Mouse (Mus musculus): Measurements from ENCODE around the gene Rcc2.

Gene Rcc2

GRCm38 (mm10) chr4:140700269-140701018, at the start of gene Rcc2:
Gene Rcc2 (plus strand): TSS chr4:140700541.
- no peak for DNase-seq

DNA sequence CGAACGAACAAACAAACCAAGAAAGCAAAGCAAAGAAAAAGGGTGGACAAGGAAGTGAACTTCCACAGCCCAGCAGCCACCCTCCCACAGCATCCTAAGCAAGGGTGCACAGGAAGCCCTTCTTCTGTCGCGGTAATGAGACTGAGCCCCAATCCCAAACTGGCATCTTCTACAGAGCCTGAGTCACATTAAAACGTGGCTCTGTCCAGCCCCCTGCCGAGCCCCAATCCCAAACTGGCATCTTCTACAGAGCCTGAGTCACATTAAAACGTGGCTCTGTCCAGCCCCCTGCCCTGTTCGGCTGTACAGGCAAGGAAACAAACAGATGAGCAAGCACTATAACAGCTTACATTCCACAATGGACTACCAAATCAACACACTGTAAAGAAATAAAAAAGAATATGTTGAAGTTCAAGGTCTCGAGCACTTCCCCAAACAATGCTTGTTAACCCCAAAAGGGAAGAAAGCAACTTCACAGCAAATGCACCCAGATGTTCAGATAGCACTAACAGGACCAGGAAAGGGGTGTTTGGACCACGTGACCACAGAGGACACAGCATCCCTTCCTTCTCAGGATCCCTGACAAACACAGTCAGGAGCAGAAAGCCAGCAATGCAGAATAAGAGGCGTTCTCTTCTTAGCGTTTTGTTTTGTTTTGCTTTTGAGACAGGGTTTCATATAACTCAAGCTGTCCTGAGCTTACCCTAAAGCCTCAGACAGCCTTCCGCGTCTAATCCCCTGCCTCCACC, 46.3 kb upstream of the Rcc2 start:
- DNase-seq = no peak

DNA sequence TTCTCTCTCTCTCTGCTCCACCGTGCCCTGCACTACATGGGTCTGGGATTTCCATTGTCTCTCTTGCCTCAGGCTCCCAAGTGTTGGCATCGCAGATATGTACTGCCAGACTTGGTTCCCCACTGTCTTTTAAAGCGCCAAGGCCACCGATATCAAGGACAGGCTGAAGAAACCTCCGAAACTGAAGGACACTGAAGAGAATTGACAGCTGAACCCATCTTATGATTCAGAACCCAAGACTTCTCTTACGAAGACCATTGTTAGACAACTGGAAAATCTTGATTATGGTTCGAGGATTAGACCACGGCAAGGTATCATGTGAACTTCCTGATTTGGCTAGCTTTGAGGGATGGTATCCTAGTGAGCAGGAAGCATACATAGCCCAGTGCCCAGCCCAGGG, 45.5 kb upstream of the Rcc2 start:
- no peak for DNase-seq

- peak in 1 of 2 experiments; percentile 40 for DNase-seq
Measured at GRCm38 (mm10) chr4:140656529-140656928, 43.8 kb upstream of the Rcc2 start.

- peak; percentile 86 to 93 for DNase-seq
Measured at GRCm38 (mm10) chr4:140657681-140658575, 42.4 kb upstream of the Rcc2 start.

DNA sequence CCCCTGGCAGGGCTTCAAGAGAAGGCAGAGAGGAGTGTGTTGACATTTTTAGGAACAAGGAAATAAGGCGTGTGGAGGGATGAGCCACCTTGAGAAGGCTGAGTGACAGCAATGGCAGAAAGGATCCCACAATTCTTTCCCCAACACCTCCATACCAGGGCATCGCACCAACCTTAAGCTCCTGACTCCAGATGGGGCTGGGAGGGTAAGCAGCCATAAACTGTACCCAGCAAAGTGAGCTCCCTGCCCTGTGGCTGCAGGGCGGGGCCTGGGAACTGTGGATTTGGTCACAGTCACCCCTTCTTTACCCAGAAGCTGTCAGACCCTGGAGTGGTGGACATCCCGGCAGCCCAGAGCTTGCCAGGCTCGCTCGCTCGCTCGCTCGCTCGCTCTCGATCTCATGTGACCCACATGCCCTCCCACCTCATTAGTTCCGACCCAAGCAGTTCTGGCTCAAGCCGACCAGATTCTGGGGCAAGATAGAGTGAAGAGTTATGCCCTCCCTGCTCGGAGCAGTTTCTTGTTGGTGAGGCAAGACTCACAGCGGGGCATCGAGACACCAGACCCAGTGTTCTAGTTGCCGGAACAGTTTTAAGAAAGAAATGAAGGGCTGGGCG, 38.8 kb upstream of the Rcc2 start:
- peak; percentile 57 to 73 for DNase-seq

DNA sequence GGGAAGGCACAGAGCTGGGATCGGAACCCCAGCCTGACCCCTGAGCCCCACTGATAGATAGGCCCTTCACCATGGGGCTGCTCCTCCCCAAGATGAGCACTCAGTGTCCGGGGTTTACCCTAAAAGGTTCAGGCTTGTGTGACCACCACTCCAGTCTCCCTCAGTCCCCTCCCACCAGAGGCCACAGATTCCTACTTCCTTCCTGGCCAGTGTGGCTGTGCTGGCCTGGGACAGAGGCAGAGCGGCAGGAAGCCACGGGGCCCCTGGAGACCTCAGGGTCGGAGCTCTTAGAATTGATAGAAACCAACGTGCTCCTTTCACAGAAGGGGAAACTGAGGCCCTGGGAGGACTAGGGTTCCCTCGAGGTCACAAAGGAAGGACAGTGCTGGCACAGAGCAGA, 37.9 kb upstream of the Rcc2 start:
- DNase-seq = peak; percentile 33 to 67

- DNase-seq = no peak
Measured at GRCm38 (mm10) chr4:140662882-140663585, 37.3 kb upstream of the Rcc2 start.

GRCm38 (mm10) chr4:140665053-140665452, 35.3 kb upstream of the Rcc2 start:
- no peak for DNase-seq

- peak; percentile 80 to 91 for DNase-seq
Measured at GRCm38 (mm10) chr4:140665760-140666159, 34.6 kb upstream of the Rcc2 start, which contains the start of gene Arhgef10l. Gene Arhgef10l (minus strand): TSS chr4:140666012.

DNA sequence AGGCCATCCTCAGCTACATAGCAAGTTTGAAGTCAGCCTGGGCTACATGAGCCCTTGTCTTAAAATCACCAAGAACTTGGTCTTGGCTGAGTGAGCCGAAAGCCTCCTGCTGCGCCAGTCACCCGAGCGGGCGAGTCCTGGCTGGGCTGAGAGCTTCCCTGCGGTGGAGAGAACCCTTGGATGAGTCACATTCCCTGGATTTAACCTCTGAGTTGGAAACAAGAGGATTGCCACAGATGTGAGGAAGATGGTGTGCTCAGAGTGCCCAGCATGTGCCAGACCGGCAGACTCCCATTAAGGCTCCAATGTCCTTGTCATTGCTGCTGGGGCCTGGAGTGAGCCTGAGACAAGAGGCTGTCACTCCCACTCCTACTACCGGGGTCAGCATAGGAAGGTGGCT, 32.5 kb upstream of the Rcc2 start:
- peak in 1 of 2 experiments; percentile 23 for DNase-seq

GRCm38 (mm10) chr4:140673527-140674264, 26.6 kb upstream of the Rcc2 start:
- DNase-seq = peak in 1 of 2 experiments; percentile 44

- DNase-seq = peak; percentile 84 to 85
Measured at GRCm38 (mm10) chr4:140674345-140674926, 25.9 kb upstream of the Rcc2 start.

GRCm38 (mm10) chr4:140679038-140679437, 21.3 kb upstream of the Rcc2 start:
- DNase-seq = peak; percentile 49 to 56

GRCm38 (mm10) chr4:140679723-140680380, 20.5 kb upstream of the Rcc2 start:
- DNase-seq = peak; percentile 82 to 87

DNA sequence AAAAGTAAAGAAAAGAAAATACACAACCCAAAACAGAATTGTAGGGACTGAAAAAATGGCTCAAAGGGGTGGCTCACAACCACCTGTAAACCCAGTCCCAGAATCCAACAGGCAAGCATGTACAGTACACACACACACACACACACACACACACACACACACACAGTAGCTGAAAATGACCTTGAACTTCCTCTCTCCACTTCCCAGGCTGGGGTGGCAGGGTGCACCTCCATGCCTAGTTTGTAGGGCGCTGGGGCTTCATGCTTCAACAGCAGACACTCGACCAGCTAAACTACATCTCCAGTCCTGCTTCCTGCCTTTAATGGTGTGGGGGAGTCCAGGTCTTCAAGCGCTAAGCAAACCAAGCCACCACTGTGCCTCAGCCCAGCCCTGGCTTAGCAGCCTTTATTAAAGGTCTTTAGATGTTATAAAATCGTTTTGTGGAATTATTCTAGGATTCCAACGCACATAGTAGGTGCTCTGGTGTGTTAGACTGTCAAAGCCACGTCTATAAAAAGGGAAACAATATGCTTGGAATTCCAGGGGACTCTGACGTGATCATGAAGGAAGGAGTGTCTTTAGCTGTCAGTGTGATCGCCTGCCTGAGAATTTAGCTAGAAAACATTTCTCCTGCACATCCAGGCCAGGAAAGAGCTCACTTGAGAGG, 19.5 kb upstream of the Rcc2 start:
- DNase-seq = peak in 1 of 2 experiments; percentile 28

GRCm38 (mm10) chr4:140683608-140684007, 16.7 kb upstream of the Rcc2 start:
- peak in 1 of 2 experiments; percentile 23 for DNase-seq

GRCm38 (mm10) chr4:140684141-140684871, 16.0 kb upstream of the Rcc2 start:
- DNase-seq = peak in 1 of 2 experiments; percentile 58

- peak in 1 of 2 experiments; percentile 35 for DNase-seq
Measured at GRCm38 (mm10) chr4:140684881-140685303, 15.4 kb upstream of the Rcc2 start.
